Mouse (Mus musculus): ENCODE data around the gene Stt3b.

Stt3b gene

DNA sequence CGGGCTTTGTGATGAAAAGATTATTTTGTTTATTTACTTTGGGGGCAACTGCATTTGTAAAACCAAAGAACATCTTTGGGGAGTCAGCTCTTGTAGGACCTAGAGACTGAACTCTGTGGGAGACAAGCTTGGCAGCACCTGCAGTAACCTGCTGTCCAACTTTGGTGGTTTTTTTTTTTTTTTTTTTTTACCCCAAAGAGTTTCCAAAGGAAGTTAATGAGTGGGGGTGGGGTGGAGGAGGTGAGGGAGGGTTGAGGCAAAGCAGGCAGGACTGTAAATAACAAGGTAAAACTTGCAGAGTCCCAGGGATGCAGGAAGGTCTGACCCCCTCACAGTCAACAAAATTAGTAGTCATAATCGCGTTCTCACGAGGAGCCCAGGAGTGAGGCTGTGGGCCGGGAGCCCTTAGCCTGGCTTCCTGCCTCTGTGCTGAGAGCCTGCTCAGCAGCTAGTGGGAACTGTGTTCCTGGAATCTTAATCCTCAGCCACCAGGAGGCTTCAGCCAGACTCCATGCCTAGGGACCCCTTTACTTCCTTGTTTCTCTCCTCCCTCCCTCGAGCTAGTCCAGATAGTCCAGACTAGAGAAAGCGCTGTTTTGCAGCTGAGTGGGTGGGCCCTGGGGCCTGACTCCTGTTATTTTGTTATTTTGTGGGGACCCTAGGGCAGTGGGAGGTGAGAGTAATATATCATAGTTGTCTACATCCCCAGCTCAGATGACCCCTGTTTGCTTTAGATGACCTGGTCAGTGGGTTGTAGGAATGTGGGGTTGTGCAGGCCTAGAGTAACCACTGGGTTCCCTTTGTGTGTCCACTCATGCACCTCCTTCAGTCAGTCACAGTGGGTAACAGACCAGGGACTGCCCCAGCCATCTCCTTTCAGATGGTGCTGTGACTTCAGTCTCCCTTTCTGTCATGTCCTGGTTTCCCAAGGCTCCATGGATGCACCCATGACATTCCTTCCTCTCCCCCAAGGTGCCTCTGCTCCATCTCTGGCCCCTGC, 95.3 kb downstream of the Stt3b start:
- DNase-seq (ENCODE audit: extremely low spot score) = peak; percentile 42

DNA sequence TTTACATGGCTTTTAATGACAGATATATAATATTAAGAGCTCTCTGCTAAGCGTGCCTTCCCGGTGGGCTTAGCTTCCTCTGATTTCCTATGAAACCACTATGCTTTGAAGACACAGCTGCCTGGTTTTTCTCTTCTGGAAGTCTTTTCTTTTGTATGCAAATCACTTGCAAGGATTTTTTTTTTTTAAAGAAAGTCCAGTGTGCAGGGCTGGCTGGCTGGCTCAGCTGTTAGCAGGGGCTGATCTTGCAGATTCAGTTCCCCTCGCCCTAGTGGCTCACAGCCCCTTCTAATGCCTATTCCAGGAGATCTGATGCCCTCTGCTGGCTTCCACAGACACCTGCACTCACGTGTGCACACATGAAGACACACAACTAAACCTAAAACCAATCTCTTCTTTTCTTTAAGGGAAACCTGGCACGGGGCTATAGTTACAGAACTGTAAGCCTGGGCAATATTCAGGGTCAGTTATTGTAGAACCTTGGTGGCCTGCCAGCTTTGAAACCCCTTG, 96.4 kb downstream of the Stt3b start:
- no peak for DNase-seq (ENCODE audit: extremely low spot score)

DNA sequence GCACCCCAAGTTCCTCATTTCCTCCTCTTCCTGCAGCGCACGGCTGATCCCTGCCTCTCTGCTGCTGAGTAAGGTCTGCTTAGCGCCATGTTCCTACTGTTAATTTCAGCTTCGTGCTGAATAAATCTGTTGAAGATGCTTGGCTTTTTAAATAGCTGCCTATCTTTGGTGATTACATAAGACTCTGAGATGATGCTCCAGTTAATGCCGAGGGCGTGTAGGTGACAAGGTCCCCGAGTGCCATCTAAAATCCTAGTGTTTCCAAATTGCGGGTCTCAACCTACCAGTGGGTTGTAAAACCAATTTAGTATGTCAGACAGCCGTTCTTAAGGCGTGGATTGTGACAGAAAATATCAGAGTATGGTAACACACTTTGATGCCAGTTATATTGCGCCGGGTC, 99.7 kb downstream of the Stt3b start:
- no peak for DNase-seq (ENCODE audit: extremely low spot score)

DNA sequence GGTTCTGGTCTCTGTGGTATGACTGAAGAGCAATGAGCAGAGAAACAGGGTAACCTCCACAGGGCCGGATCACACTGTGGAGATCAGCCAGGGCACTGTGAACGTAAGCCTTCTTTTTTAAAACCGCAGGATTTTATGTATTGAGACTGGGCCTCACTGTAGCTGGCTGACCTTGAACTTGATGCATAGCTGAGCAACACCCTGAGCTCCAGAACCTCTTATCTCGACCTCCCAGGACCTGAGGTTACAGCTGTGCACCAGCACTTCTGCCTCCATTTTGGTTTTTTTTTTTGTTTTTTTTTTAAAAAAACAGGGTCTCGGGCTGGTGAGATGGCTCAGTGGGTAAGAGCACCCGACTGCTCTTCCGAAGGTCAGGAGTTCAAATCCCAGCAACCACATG, 100.5 kb downstream of the Stt3b start:
- DNase-seq (ENCODE audit: extremely low spot score) = no peak

DNA sequence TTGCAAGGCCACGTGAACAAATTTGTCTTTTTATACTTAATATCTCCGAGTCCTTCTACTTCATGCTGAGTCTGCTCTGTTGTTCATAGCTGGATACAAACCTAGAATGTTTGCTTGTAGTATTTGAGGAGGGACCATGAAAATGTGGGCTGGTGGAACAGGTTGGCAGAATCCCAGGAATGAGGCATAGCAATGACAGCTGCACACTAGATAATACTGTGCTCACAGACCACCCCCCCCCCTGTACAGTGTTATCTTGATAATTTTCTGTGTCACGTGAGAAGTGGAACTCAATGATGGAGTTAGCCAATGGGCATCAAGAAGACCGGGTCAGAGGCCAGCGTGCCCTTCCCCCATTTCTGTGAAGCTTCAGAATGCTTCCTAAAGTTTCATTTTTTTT, 104.0 kb downstream of the Stt3b start:
- no peak for DNase-seq (ENCODE audit: extremely low spot score)

DNA sequence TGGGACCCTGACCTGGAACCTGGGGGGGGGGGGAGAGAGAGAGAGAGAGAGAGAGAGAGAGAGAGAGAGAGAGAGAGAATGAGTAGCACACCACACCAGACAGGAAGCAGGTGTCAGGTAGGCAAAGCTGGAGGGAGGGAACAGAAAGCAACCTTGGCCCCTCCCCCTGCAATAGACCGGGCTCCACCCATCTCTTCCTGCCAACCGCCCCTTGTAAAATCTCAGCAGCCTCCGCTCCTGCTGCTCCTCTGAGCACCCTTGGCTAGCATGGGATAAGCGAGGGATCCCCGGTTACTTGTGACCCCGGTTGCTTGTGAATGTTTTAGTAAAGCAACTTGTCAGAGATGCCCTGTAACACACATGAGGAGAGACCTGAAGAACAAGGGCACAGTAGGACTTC, 104.7 kb downstream of the Stt3b start:
- DNase-seq (ENCODE audit: extremely low spot score) = peak; percentile 10

DNA sequence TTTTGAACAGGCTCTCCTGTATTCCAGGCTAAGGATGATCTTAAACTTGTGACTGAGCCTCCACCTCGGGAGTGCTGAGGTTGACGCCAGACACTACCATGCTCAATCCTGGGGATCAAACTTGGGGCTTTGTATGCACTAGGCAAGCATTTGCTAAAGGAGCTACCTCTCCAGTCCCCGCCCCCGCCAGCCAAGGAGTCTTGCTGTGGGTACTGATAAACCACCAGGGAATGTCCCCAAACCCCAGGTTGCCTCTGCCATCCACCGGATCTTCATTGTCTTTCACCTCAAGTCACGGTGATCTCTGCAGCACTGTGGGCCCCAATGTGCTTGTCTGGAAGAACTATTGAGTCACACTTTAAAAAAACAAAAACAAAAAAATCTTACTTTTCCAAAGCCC, 107.1 kb downstream of the Stt3b start:
- no peak for DNase-seq (ENCODE audit: extremely low spot score)

DNA sequence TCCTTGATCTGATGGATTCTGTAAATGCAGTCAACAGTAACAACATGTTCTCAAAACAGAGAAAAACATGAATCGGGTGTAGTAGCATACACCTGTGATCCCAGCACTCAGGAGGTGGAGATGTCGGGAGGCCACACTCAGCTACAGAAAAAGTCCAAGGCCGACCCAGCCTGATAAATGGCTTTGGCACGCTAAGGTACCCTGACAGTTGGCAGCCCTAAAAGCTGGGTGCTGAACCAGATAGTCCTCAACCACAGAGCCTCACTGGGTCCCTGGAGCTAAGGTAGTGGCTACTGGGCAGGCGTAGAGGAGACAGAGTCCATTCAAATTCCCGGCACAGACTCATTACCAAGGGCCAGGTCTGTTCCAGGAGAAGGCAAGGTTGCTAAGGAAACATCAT, 109.0 kb downstream of the Stt3b start:
- no peak for DNase-seq (ENCODE audit: extremely low spot score)

DNA sequence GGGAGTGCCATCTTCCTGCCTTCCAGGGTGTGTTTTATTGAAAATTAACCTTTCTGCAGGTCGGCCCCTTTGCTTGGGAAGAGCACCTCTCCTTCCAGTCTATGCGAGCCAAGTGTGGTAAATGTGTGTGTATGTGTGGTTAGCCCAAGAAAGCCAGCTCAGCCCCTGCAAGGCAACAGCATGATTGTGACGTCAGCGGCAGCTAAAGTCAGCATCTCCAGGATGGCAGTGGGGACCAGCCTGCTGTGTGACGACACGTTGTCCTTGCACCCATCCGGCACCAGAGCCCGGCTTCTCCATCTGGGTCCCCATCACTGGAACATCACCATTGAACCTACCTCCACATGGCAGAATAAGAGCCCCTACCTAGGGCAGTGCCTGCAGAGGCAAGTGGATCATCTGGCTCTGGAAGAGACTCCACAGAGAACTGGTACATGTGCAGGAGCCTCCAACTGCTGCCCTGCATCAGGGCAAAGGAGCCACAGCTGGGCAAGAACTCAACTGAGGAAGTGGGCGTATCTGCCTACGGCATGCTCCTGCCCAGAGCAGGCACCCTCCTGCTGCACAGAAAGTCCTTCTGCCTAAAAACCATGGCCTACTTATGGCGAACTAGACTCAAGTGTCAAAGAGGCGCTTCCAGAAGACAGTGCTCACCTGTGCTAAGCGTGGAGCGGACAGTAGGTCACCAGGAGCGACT, 109.9 kb downstream of the Stt3b start:
- DNase-seq (ENCODE audit: extremely low spot score) = no peak

DNA sequence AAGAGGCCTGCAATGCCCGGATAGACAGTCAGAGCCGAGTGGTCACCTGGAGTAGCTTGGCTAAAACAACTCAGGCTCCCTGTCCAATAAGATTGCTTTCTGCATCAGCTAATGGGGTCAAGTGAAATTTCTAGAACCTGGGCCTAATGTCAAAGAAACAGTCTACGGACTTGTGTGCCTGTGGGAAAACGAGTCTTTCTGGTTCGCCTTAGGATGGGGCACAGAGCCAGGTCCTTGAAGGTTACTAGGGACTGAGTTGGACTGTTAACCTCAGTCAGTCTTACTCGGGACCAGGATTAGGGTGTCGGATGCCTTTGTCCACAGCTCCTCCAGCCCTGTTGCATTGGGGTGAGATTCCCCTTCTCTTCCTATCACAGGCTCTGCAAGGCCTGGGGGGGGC, 113.1 kb downstream of the Stt3b start:
- DNase-seq (ENCODE audit: extremely low spot score) = no peak

DNA sequence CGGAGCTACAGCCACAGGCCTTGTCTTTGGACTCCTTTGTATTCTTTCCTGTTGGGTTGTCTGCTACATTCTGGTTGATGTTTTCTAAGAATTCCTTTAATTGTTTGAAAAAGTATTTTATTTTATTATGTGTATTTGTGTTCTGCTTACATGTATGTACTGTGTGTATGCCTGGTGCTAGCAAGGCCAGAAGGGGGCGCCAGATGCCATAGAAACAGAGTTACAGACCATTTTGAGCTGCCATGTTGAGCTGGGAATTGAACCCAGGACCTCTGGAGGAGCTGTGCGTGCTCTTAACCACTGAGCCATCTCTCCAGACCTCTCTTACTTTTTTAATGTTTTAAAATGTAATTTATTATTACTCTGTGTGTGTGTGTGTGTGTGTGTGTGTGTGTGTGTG, 117.3 kb downstream of the Stt3b start:
- DNase-seq (ENCODE audit: extremely low spot score) = no peak

All from embryo, embryonic 9.5 days (tissue).